10 mouse cellular contexts compared by ENCODE assay signal in the genomic region with DNA sequence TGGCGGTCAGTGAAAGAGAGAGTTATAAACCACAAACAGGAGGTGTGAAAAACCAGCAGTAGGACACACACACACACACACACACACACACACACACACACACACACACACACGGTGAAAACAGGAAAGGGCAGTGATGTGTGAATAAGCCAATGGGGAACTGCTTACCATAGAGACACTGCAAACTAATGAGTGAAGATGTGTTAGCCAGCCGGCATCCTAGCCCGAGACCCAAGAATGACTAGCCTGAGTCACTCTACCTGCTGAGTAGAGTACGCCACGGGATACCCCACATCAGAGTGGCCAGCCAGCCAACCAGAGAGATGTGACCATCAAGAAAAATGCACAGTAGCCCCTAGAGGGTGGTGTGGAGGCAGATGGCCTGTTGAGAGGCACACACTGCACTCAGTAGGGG. TPM values are rescaled to one million over a fixed set of nuclear protein-coding genes. Genes with fewer than 3 reads are reported as not detected.
DNase-seq lines count a peak whose midpoint lies in the region; ATAC-seq lines count a peak whose summit lies in the region.
"Had no signal": no experiment of that assay in that cellular context is flagged by ENCODE, and none has a peak within 500 bp of the region (broad histone marks: within the 10 kb centered on the region; RNA-seq: fewer than 3 reads in every experiment).

No protein-coding gene starts in this region.

- H3K27ac ChIP-seq in heart, embryonic 16.5 days (ENCODE audit: low read length), result no peak overlapping the region
- H3K27ac ChIP-seq in forebrain, embryonic 12.5 days, result no peak overlapping the region

- no peak for DNase-seq in heart, adult 9 months (ENCODE audit: low spot score in 2 of 2)
- peak; percentile 40 for DNase-seq in ES-CJ7 (ENCODE audit: low read depth, low spot score)
- no peak for DNase-seq in urinary bladder, postnatal 36 days (ENCODE audit: low spot score in 2 of 2)
- DNase-seq in right cerebral cortex, postnatal 4 days, result no peak
- DNase-seq in gastrocnemius, postnatal 14 days, result no peak

- intact Hi-C loops in gastrocnemius, postnatal 14 days (cut with DNase I; ENCODE audit: low total_unique reads), result no loop called here

- H3K27me3 ChIP-seq in heart, embryonic 16.5 days (ENCODE audit: control insufficient read depth, insufficient read depth, low read length), result peaks cover 64% of the 10 kb centered on the region
- H3K27me3 ChIP-seq in forebrain, embryonic 12.5 days, result peaks cover 47% of the 10 kb centered on the region

- H3K4me1 ChIP-seq in heart, embryonic 16.5 days (ENCODE audit: control insufficient read depth, insufficient read depth, low read length), result peaks cover 6% of the 10 kb centered on the region; the same call in 1 of the 2 replicates
- H3K4me1 ChIP-seq in forebrain, embryonic 12.5 days, result peaks cover 51% of the 10 kb centered on the region

- ATAC-seq in heart, embryonic 16.5 days (replicated peaks; ENCODE audit: extremely low read depth, insufficient read depth, low FRiP score), result no peak
- ATAC-seq in forebrain, embryonic 12.5 days (ENCODE audit: low FRiP score), result no peak
- ATAC-seq in megakaryocyte, adult 5-6 weeks (ENCODE audit: poor library complexity, severe bottlenecking), result 0 out of 2 replicates have a peak, but pooled peaks have one; percentile 24

- no peak overlapping the region for H3K9ac ChIP-seq in heart, embryonic 16.5 days (ENCODE audit: low read length)
- H3K9ac ChIP-seq in forebrain, embryonic 12.5 days, result peak overlapping the region; percentile 56; the same call in 1 of the 2 replicates

- peak overlapping the region; percentile 71; the same call in 1 of the 2 replicates for H3K4me2 ChIP-seq in heart, embryonic 16.5 days (ENCODE audit: low read depth, low read length)
- H3K4me2 ChIP-seq in forebrain, embryonic 12.5 days, result peak overlapping the region; percentile 76

- H3K36me3 ChIP-seq in heart, embryonic 16.5 days (ENCODE audit: control insufficient read depth, insufficient read depth), result no peaks in the 10 kb centered on the region
- peaks cover 16% of the 10 kb centered on the region for H3K36me3 ChIP-seq in forebrain, embryonic 12.5 days (replicated peaks)

- no peak overlapping the region; the same call in none of the 2 replicates for H3K4me3 ChIP-seq in heart, embryonic 16.5 days (ENCODE audit: low read length)
- H3K4me3 ChIP-seq in forebrain, embryonic 12.5 days (replicated peaks), result peak overlapping the region; percentile 36

- no peaks in the 10 kb centered on the region for H3K9me3 ChIP-seq in heart, embryonic 16.5 days (replicated peaks; ENCODE audit: control insufficient read depth, low read length)
- no peaks in the 10 kb centered on the region for H3K9me3 ChIP-seq in forebrain, embryonic 12.5 days

- 11% methylated on average over 6 of the region's 6 CpGs for WGBS in heart, embryonic 16.5 days
- 11% methylated on average over 6 of the region's 6 CpGs for WGBS in forebrain, embryonic 12.5 days

RNA-seq across cellular contexts. Expression of a gene that starts 3.0 kb away (rescaled TPM):
- polyA plus RNA-seq in heart, embryonic 16.5 days (2015; fragmentation: Nextera tagmentation; extraction: Ambion mirVana), result 0.07 and 0.14 TPM in 2 replicates
- 4.0 and 5.0 TPM in 2 replicates for polyA plus RNA-seq in forebrain, embryonic 12.5 days (2016; fragmentation: Nextera tagmentation; extraction: Ambion mirVana)
- not detected in 2 replicates for total RNA-seq in megakaryocyte, adult 5-6 weeks (2015)
- 0.04 TPM in 1 of 2 replicates, not detected in the other for total RNA-seq in megakaryocyte, adult 5-6 weeks (2017)
- 1 to 10 TPM; 3.3 to 4.6 TPM for total RNA-seq in gastrocnemius, postnatal 14 days (2021)

RNA-seq across cellular contexts. Expression of a gene that starts 12.0 kb away (rescaled TPM):
- 28.0 and 29.6 TPM in 2 replicates for polyA plus RNA-seq in heart, embryonic 16.5 days (2015; fragmentation: Nextera tagmentation; extraction: Ambion mirVana)
- 68.3 and 71.7 TPM in 2 replicates for polyA plus RNA-seq in forebrain, embryonic 12.5 days (2016; fragmentation: Nextera tagmentation; extraction: Ambion mirVana)
- total RNA-seq in megakaryocyte, adult 5-6 weeks (2015), result 10.1 and 10.4 TPM in 2 replicates
- 4.3 and 5.9 TPM in 2 replicates for total RNA-seq in megakaryocyte, adult 5-6 weeks (2017)
- 1 to 10 TPM; 4.8 to 6.3 TPM for total RNA-seq in gastrocnemius, postnatal 14 days (2021)

RNA-seq across cellular contexts. Expression of a gene that starts 46.2 kb away (rescaled TPM):
- polyA plus RNA-seq in heart, embryonic 16.5 days (2015; fragmentation: Nextera tagmentation; extraction: Ambion mirVana), result 0.55 and 1.2 TPM in 2 replicates
- 0.14 TPM in 1 of 2 replicates, not detected in the other for polyA plus RNA-seq in forebrain, embryonic 12.5 days (2016; fragmentation: Nextera tagmentation; extraction: Ambion mirVana)
- not detected in 2 replicates for total RNA-seq in megakaryocyte, adult 5-6 weeks (2015)
- total RNA-seq in megakaryocyte, adult 5-6 weeks (2017), result not detected in 2 replicates
- not detected for total RNA-seq in gastrocnemius, postnatal 14 days (2021)
- total RNA-seq: hematopoietic stem cell, adult 5-6 weeks had no signal
- polyA plus RNA-seq: small intestine, adult 2 months had no signal

RNA-seq across cellular contexts. Expression of a gene that starts 55.7 kb away (rescaled TPM):
- 20.2 and 37.5 TPM in 2 replicates for polyA plus RNA-seq in heart, embryonic 16.5 days (2015; fragmentation: Nextera tagmentation; extraction: Ambion mirVana)
- 0.79 and 0.91 TPM in 2 replicates for polyA plus RNA-seq in forebrain, embryonic 12.5 days (2016; fragmentation: Nextera tagmentation; extraction: Ambion mirVana)
- not detected in 2 replicates for total RNA-seq in megakaryocyte, adult 5-6 weeks (2015)
- total RNA-seq in megakaryocyte, adult 5-6 weeks (2017), result not detected in 2 replicates
- total RNA-seq in gastrocnemius, postnatal 14 days (2021), result 1 to 10 TPM in 1 of 2 experiments, under 1 TPM in 1; 0.78 to 1.7 TPM
- total RNA-seq: hematopoietic stem cell, adult 5-6 weeks had no signal
- polyA plus RNA-seq: small intestine, adult 2 months had no signal

Comparison
In these comparisons a context has a peak if more than half of its experiments do, and no peak if none do; other contexts are left out.
1. RNA of a gene that starts 3.0 kb away (total RNA-seq): 3.3 to 4.6 TPM in gastrocnemius, postnatal 14 days; 0.04 TPM in megakaryocyte, adult 5-6 weeks; every median in the first group is over 4 times any median in the second.